Mouse (Mus musculus) MEL (cell line): ENCODE measurements around the gene Olfr150. TPM values are rescaled to one million over a fixed set of nuclear protein-coding genes. Genes with fewer than 3 reads are reported as not detected.

Source experiments
- DNase-seq: peaks from one replicate; pipeline ENCODE4 v3.0.0; 2011; ENCODE audit warnings: low read depth, low spot score
- H3K27ac ChIP-seq: 2 replicates; pipeline ENCODE4 v1.5.1; 2012; ENCODE audit warnings: low read depth, mild to moderate bottlenecking, control low read depth, low read length, moderate library complexity; ENCODE audit not compliant: control insufficient read depth
- H3K27me3 ChIP-seq, 2 experiments: fragments of 150-350 bp in 1 of 2; sonication (generic) in 1 of 2; 2 replicates each; pipeline ENCODE4 v1.6.1; 2012; ENCODE audit warnings: low read length in 2 of 2, mild to moderate bottlenecking in 2 of 2, improper control_type of control experiment in 1 of 2, moderate library complexity in 1 of 2; ENCODE audit not compliant: insufficient read depth in 2 of 2, control insufficient read depth in 1 of 2
- H3K36me3 ChIP-seq, 2 experiments: 2 replicates each; pipeline ENCODE4 v1.6.1; 2012 to 2014; ENCODE audit warnings: low read length in 2 of 2, improper control_type of control experiment in 1 of 2, inconsistent platforms in 1 of 2, mild to moderate bottlenecking in 1 of 2; ENCODE audit not compliant: insufficient read depth in 2 of 2, control insufficient read depth in 1 of 2
- H3K4me1 ChIP-seq, 2 experiments: fragments of 150-350 bp in 1 of 2; sonication (generic) in 1 of 2; 2 replicates each; pipeline ENCODE4 v1.6.1; 2012; ENCODE audit warnings: low read length in 2 of 2, improper control_type of control experiment in 1 of 2, mild to moderate bottlenecking in 1 of 2; ENCODE audit not compliant: insufficient read depth in 2 of 2, control insufficient read depth in 1 of 2
- H3K4me3 ChIP-seq, 2 experiments: fragments of 150-350 bp in 1 of 2; sonication (generic) in 1 of 2; 2 replicates each; pipeline ENCODE4 v1.5.1; 2012; ENCODE audit warnings: low read depth in 2 of 2, low read length in 2 of 2, mild to moderate bottlenecking in 2 of 2, moderate library complexity in 2 of 2, control low read depth in 1 of 2, improper control_type of control experiment in 1 of 2; ENCODE audit not compliant: control insufficient read depth in 1 of 2, insufficient read depth in 1 of 2
- H3K79me2 ChIP-seq: 2 replicates; pipeline ENCODE4 v1.6.1; 2012; ENCODE audit warnings: mild to moderate bottlenecking, low read length, moderate library complexity; ENCODE audit not compliant: control insufficient read depth, poor library complexity, insufficient read depth
- H3K9ac ChIP-seq: 2 replicates; pipeline ENCODE4 v1.6.1; 2012; ENCODE audit warnings: low read depth, mild to moderate bottlenecking, control low read depth, low read length, moderate library complexity; ENCODE audit not compliant: control insufficient read depth, poor library complexity, severe bottlenecking
- H3K9me3 ChIP-seq: fragments of 150-350 bp; sonication (generic); replicated peaks from 2 replicates; pipeline ENCODE4 v1.6.1; 2012; ENCODE audit warnings: mild to moderate bottlenecking, low read length, improper control_type of control experiment, moderate library complexity; ENCODE audit not compliant: insufficient read depth
- CHD1 ChIP-seq: IDR thresholded peaks from 2 replicates; pipeline ENCODE4 v1.6.1; 2012; ENCODE audit warnings: low read depth, mild to moderate bottlenecking, inconsistent platforms, low read length, improper control_type of control experiment
- CHD2 ChIP-seq: IDR thresholded peaks from 2 replicates; pipeline ENCODE4 v1.6.1; 2011; ENCODE audit warnings: low read length, improper control_type of control experiment
- CTCF ChIP-seq, 3 experiments: IDR thresholded peaks in 2 of 3; conservative IDR thresholded peaks in 1 of 3; 2 replicates each; pipeline ENCODE4 v1.5.1; 2011 to 2012; ENCODE audit warnings: low read length in 3 of 3, low read depth in 2 of 3, mild to moderate bottlenecking in 2 of 3, improper control_type of control experiment in 1 of 3, inconsistent platforms in 1 of 3, mixed read lengths in 1 of 3, moderate library complexity in 1 of 3; ENCODE audit not compliant: control insufficient read depth in 1 of 3, insufficient read depth in 1 of 3, poor library complexity in 1 of 3, severe bottlenecking in 1 of 3
- ELF1 ChIP-seq: IDR thresholded peaks from 2 replicates; pipeline ENCODE4 v1.6.1; 2014; ENCODE audit warnings: low read depth, mild to moderate bottlenecking, inconsistent platforms, low read length, improper control_type of control experiment, moderate library complexity
- GATA1 ChIP-seq: IDR thresholded peaks from 2 replicates; pipeline ENCODE4 v1.6.1; 2011; ENCODE audit warnings: low read depth, low read length, improper control_type of control experiment
- KAT2A ChIP-seq: conservative IDR thresholded peaks from 2 replicates; pipeline ENCODE4 v1.6.1; 2012; ENCODE audit warnings: low read depth, low read length, improper control_type of control experiment, inconsistent platforms
- MAZ ChIP-seq: IDR thresholded peaks from 2 replicates; pipeline ENCODE4 v1.6.1; 2012; ENCODE audit warnings: low read depth, mild to moderate bottlenecking, inconsistent platforms, low read length, improper control_type of control experiment
- MYB ChIP-seq: IDR thresholded peaks from 2 replicates; pipeline ENCODE4 v1.6.1; 2011; ENCODE audit warnings: mild to moderate bottlenecking, low read depth, low read length, improper control_type of control experiment
- MYC ChIP-seq: IDR thresholded peaks from 2 replicates; pipeline ENCODE4 v1.6.1; 2011; ENCODE audit warnings: low read depth, mild to moderate bottlenecking, low read length, improper control_type of control experiment, moderate library complexity
- POLR2AphosphoS2 ChIP-seq: IDR thresholded peaks from 2 replicates; pipeline ENCODE4 v1.6.1; 2011; ENCODE audit warnings: low read length, improper control_type of control experiment
- RCOR1 ChIP-seq: IDR thresholded peaks from 2 replicates; pipeline ENCODE4 v1.6.1; 2012; ENCODE audit warnings: low read depth, mild to moderate bottlenecking, inconsistent platforms, low read length, improper control_type of control experiment
- SIN3A ChIP-seq: IDR thresholded peaks from 2 replicates; pipeline ENCODE4 v1.6.1; 2012; ENCODE audit warnings: low read length, improper control_type of control experiment, inconsistent platforms
- TBP ChIP-seq: IDR thresholded peaks from 2 replicates; pipeline ENCODE4 v1.8.0; 2011; ENCODE audit warnings: low read depth, low read length, improper control_type of control experiment
- ZC3H11A ChIP-seq: IDR thresholded peaks from 2 replicates; pipeline ENCODE4 v1.6.1; 2012; ENCODE audit warnings: low read depth, mild to moderate bottlenecking, inconsistent platforms, low read length, improper control_type of control experiment
- ZKSCAN1 ChIP-seq: IDR thresholded peaks from 2 replicates; pipeline ENCODE4 v1.6.1; 2012; ENCODE audit warnings: low read depth, mild to moderate bottlenecking, inconsistent platforms, low read length, improper control_type of control experiment, moderate library complexity
- polyA plus RNA-seq, 2 experiments: library from polyadenylated mRNA; stranded (reverse) in 1 of 2; unstranded in 1 of 2; fragments of >175 nt in 1 of 2; fragments of >200 nt in 1 of 2; gene quantifications; 2 replicates each; pipeline versions ENCODE4 v1.2.1 to v1.2.4; 2012; ENCODE audit warnings: low replicate concordance in 2 of 2, low read depth in 1 of 2; ENCODE audit not compliant: insufficient read length in 2 of 2, insufficient read depth in 1 of 2, missing spikeins in 1 of 2
- total RNA-seq: library from RNA; depleted of rRNA; stranded (reverse); fragments of 300-350 nt; gene quantifications from 2 replicates; pipeline ENCODE4 v1.2.3, GENCODE M21; 2012

Gene Olfr150
- total and polyA plus RNA-seq, 3 experiments, result not detected

GRCm38 (mm10) chr9:39707017-39707416, 23.8 kb upstream of the Olfr150 start, which contains the start of gene Olfr149:
Gene Olfr149 (minus strand): TSS chr9:39707117.
- H3K4me3 ChIP-seq, result no peak within 1 kb of the TSS
- H3K79me2 ChIP-seq, result no peaks in the 10 kb centered on the region
- H3K9ac ChIP-seq, result no peak within 1 kb of the TSS
- no peaks in the 10 kb centered on the region for H3K36me3 ChIP-seq
- no peak within 1 kb of the TSS for H3K27ac ChIP-seq
- H3K4me1 ChIP-seq, result no peaks in the 10 kb centered on the region
- no peaks in the 10 kb centered on the region for H3K27me3 ChIP-seq
- no peaks in the 10 kb centered on the region for H3K9me3 ChIP-seq
- no peak for TF ChIP-seq CHD2
- no peak for TF ChIP-seq MYB
- TF ChIP-seq RCOR1, result no peak
- TF ChIP-seq ZKSCAN1, result no peak
- no peak for DNase-seq

- no peaks in the 10 kb centered on the region for H3K4me1 ChIP-seq
- H3K9me3 ChIP-seq, result no peaks in the 10 kb centered on the region
- no peak overlapping the region for H3K27ac ChIP-seq
- no peak for DNase-seq
- no peak overlapping the region for H3K9ac ChIP-seq
- H3K4me3 ChIP-seq, result no peak overlapping the region
- no peaks in the 10 kb centered on the region for H3K36me3 ChIP-seq
- H3K79me2 ChIP-seq, result no peaks in the 10 kb centered on the region
- no peaks in the 10 kb centered on the region for H3K27me3 ChIP-seq
- TF ChIP-seq CHD2, result no peak
- no peak for TF ChIP-seq CTCF (IDR thresholded peaks at IDR 0.05 in 2 of 3, conservative IDR thresholded peaks at IDR 0.05 in 1 of 3; ENCODE audit: control insufficient read depth in 1 of 3, insufficient read depth in 1 of 3, low read depth in 2 of 3, low read length in 3 of 3, poor library complexity in 1 of 3, severe bottlenecking in 1 of 3)
- TF ChIP-seq ZC3H11A, result no peak
- no peak for TF ChIP-seq SIN3A
- TF ChIP-seq MYC, result no peak
- no peak for TF ChIP-seq MYB
- TF ChIP-seq CHD1, result no peak
- TF ChIP-seq ELF1, result no peak
- no peak for TF ChIP-seq TBP
Measured at GRCm38 (mm10) chr9:39708958-39709357, 21.8 kb upstream of the Olfr150 start.

GRCm38 (mm10) chr9:39711053-39711452, 19.7 kb upstream of the Olfr150 start, which contains the start of gene Olfr965:
Gene Olfr965 (plus strand): TSS chr9:39711353.
- H3K4me3 ChIP-seq, result no peak within 1 kb of the TSS
- H3K9ac ChIP-seq, result no peak within 1 kb of the TSS
- no peak within 1 kb of the TSS for H3K27ac ChIP-seq
- no peaks in the 10 kb centered on the region for H3K27me3 ChIP-seq
- H3K4me1 ChIP-seq, result no peaks in the 10 kb centered on the region
- no peaks in the 10 kb centered on the region for H3K9me3 ChIP-seq
- H3K79me2 ChIP-seq, result no peaks in the 10 kb centered on the region
- TF ChIP-seq ZKSCAN1, result no peak
- TF ChIP-seq GATA1, result no peak
- TF ChIP-seq KAT2A, result no peak
- no peak for TF ChIP-seq MAZ
- TF ChIP-seq ZC3H11A, result no peak
- no peak for TF ChIP-seq POLR2AphosphoS2
- no peak for DNase-seq
- no peaks in the 10 kb centered on the region for H3K36me3 ChIP-seq
